In the genomic region with DNA sequence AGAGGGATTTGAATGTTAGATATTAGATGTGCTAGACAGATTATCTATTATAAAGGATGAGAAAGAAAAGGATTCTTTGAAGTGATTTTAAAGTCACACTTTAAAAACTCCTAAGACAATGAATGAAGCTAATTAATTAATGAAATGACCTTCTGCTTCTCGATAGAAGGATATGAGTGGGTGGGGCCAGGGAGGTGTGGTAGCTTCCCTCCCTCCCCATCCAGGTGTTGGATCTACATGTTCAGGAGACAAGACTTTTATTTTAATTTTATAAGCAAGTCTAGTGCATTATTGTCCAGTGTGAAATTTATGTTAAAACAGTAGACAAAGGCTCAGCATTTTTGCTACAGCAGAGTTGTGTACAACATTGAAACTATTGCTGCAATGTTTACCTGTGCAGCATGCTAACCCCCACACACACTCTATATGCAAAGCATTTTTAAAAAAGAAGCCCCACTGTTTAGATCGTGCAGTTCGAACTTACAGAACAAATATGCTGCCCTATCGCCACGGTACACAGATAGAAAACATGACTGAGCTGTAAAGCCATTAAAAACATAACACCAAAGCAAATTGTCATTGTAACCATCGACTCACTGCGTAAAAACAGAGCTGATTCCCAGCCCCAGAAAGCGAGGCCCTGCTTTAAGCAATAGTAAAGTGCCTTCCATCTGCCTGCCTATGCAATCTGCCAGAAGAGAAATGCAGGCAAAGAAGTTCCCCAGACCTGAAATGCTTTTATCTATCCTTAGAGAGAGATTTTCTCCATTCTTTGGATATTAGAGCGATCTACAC, we compare ENCODE assay signal across 8 mouse cellular contexts.
DNase-seq lines count a peak whose midpoint lies in the region; ATAC-seq and TF ChIP-seq lines count a peak whose summit lies in the region.

No protein-coding gene starts in this region.

- peaks cover 66% of the 10 kb centered on the region for H3K27me3 ChIP-seq in heart, embryonic 11.5 days (ENCODE audit: control insufficient read depth, insufficient read depth, low read length)
- peaks cover under 1% of the 10 kb centered on the region; the same call in 1 of the 2 replicates for H3K27me3 ChIP-seq in G1E (ENCODE audit: insufficient read depth, low read length)
- no peaks in the 10 kb centered on the region for H3K27me3 ChIP-seq in forebrain, embryonic 13.5 days
- peaks cover 77% of the 10 kb centered on the region for H3K27me3 ChIP-seq in midbrain, embryonic 10.5 days (ENCODE audit: low read depth, poor library complexity, severe bottlenecking)

- H3K4me1 ChIP-seq in heart, embryonic 11.5 days (ENCODE audit: control insufficient read depth, insufficient read depth, low read length), result no peaks in the 10 kb centered on the region
- H3K4me1 ChIP-seq in G1E (ENCODE audit: insufficient read depth, low read depth, low read length), result peaks cover 16% of the 10 kb centered on the region
- H3K4me1 ChIP-seq in forebrain, embryonic 13.5 days, result peaks cover 6% of the 10 kb centered on the region; the same call in 1 of the 2 replicates
- H3K4me1 ChIP-seq in midbrain, embryonic 10.5 days, result peaks cover 71% of the 10 kb centered on the region

- no peak overlapping the region for H3K9ac ChIP-seq in heart, embryonic 11.5 days (ENCODE audit: low read depth, low read length)
- peak overlapping the region; percentile 99 for H3K9ac ChIP-seq in forebrain, embryonic 13.5 days

- no peak overlapping the region for H3K27ac ChIP-seq in heart, embryonic 11.5 days (ENCODE audit: low read depth, low read length)
- peak overlapping the region; percentile 99 for H3K27ac ChIP-seq in forebrain, embryonic 13.5 days
- H3K27ac ChIP-seq in midbrain, embryonic 10.5 days (replicated peaks), result peak overlapping the region; percentile 88

- no peak for TF ChIP-seq CTCF in G1E (IDR thresholded peaks at IDR 0.05; ENCODE audit: low read depth, low read length)

- no peak for DNase-seq in heart, postnatal 4 days
- no peak for DNase-seq in G1E (ENCODE audit: low spot score)
- DNase-seq in midbrain, embryonic 10.5 days (ENCODE audit: low spot score), result no peak
- DNase-seq in urinary bladder, postnatal 14 days (ENCODE audit: low spot score), result no peak
- DNase-seq in gastrocnemius, adult 8-10 months (ENCODE audit: low spot score in 2 of 2), result no peak

- no peaks in the 10 kb centered on the region for H3K36me3 ChIP-seq in heart, embryonic 11.5 days (ENCODE audit: control insufficient read depth, insufficient read depth, low read length)
- H3K36me3 ChIP-seq in G1E (replicated peaks), result peaks cover 8% of the 10 kb centered on the region
- H3K36me3 ChIP-seq in forebrain, embryonic 13.5 days (ENCODE audit: poor library complexity, severe bottlenecking), result peaks cover 64% of the 10 kb centered on the region
- H3K36me3 ChIP-seq in midbrain, embryonic 10.5 days, result peaks cover 57% of the 10 kb centered on the region

- H3K9me3 ChIP-seq in heart, embryonic 11.5 days (replicated peaks; ENCODE audit: control insufficient read depth, low read length), result no peaks in the 10 kb centered on the region
- no peaks in the 10 kb centered on the region for H3K9me3 ChIP-seq in G1E (replicated peaks)
- H3K9me3 ChIP-seq in forebrain, embryonic 13.5 days (replicated peaks), result no peaks in the 10 kb centered on the region
- H3K9me3 ChIP-seq in midbrain, embryonic 10.5 days (replicated peaks), result no peaks in the 10 kb centered on the region

- peak overlapping the region; percentile 58 for H3K4me2 ChIP-seq in heart, embryonic 11.5 days
- peak overlapping the region; percentile 85 for H3K4me2 ChIP-seq in forebrain, embryonic 13.5 days

- no peak for ATAC-seq in heart, embryonic 11.5 days (replicated peaks; ENCODE audit: insufficient number of reproducible peaks, low FRiP score, low TSS enrichment)
- ATAC-seq in G1E (ENCODE audit: extremely low read depth, insufficient number of reproducible peaks, low FRiP score, poor library complexity, severe bottlenecking), result no peak
- no peak for ATAC-seq in forebrain, embryonic 13.5 days
- ATAC-seq in CD4-positive, CD25-positive, alpha-beta regulatory T cell, adult 4 months, result no peak

- 8% methylated on average over 9 of the region's 9 CpGs for WGBS in heart, embryonic 11.5 days (ENCODE audit: insufficient replicate concordance)
- WGBS in forebrain, embryonic 13.5 days, result under 1% methylated on average over 9 of the region's 9 CpGs
- WGBS in midbrain, embryonic 10.5 days, result 4% methylated on average over 9 of the region's 9 CpGs

- H3K4me3 ChIP-seq in heart, embryonic 11.5 days (ENCODE audit: low read depth, low read length), result no peak overlapping the region
- peak overlapping the region; percentile 62; the same call in 1 of the 2 replicates for H3K4me3 ChIP-seq in G1E (ENCODE audit: low read depth, low read length)
- peak overlapping the region; percentile 72 for H3K4me3 ChIP-seq in forebrain, embryonic 13.5 days
- H3K4me3 ChIP-seq in midbrain, embryonic 10.5 days, result peak overlapping the region; percentile 85
